Mouse (Mus musculus) heart, adult 2 months (tissue): Measurements from ENCODE around the gene Foxn3.

ENCODE experiments used
- CTCF ChIP-seq: fragments of 200-600 bp; IDR thresholded peaks from 2 replicates; pipeline ENCODE4 v1.8.1; 2022; ENCODE audit warnings: antibody characterized with exemption, mild to moderate bottlenecking, moderate library complexity
- POLR2A ChIP-seq: fragments of 200-500 bp; IDR thresholded peaks from 2 replicates; pipeline ENCODE4 v1.6.1; 2011; ENCODE audit warnings: mild to moderate bottlenecking, low read depth, low read length, control low read depth; ENCODE audit not compliant: insufficient read depth

- TF ChIP-seq CTCF (no peak), POLR2A (no peak)
Measured at GRCm38 (mm10) chr12:99331341-99331947, 231.9 kb downstream of the Foxn3 start.
